Mouse (Mus musculus) small intestine, adult 2 months (tissue): Measurements from ENCODE around the gene Snupn.

Experiments
- CTCF ChIP-seq: fragments of 200-500 bp; IDR thresholded peaks from 2 replicates; pipeline ENCODE4 v1.5.1; 2012; ENCODE audit warnings: low read depth, mild to moderate bottlenecking, control low read depth, inconsistent platforms, low read length, moderate library complexity, mixed read lengths; ENCODE audit not compliant: insufficient replicate concordance, insufficient read length; ENCODE audit errors: extremely low read depth
- POLR2A ChIP-seq: fragments of 200-500 bp; IDR thresholded peaks from 2 replicates; pipeline ENCODE4 v1.6.1; 2012; ENCODE audit warnings: low read depth, mild to moderate bottlenecking, control low read depth, inconsistent platforms, low read length, moderate library complexity

- TF ChIP-seq CTCF (no peak), POLR2A (no peak)
Measured at GRCm38 (mm10) chr9:56973960-56974524, 23.4 kb downstream of the Snupn start.
